Mouse (Mus musculus) bone marrow macrophage, adult 2 months (primary cell): ENCODE results near the gene Tnc.

Experiments
- CTCF ChIP-seq: IDR thresholded peaks from 2 replicates; pipeline ENCODE4 v1.5.1; 2012; ENCODE audit warnings: low read depth, mild to moderate bottlenecking, low read length, moderate library complexity
- POLR2A ChIP-seq: IDR thresholded peaks from 2 replicates; pipeline ENCODE4 v1.6.1; 2012; ENCODE audit warnings: mild to moderate bottlenecking, low read depth, low read length, borderline replicate concordance

DNA sequence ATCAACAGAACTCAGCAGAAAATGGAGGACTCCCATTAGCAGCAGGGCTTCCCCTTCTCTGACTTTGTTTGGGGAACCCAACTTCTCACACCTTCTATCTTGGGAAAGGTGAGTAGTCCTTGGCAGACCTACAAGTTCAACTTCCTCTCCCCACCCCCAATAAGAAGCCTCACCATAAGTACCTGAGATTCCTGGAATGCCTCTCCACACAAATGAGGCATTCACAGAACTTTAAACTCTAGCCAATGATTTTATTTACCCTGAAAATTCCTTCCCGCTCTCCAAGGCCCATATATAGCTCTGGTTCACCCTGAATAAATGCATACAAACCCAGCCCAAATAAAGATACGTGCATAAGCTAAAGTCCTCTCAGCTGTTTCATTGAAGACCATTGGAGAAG is 9.3 kb downstream of the Tnc start:
- TF ChIP-seq CTCF (no peak), POLR2A (no peak)
